Mouse (Mus musculus) liver, embryonic 14.5 days (tissue): ENCODE results near the gene Pp2d1. TPM values are rescaled to one million over a fixed set of nuclear protein-coding genes. Genes with fewer than 3 reads are reported as not detected.

Experiments
- ATAC-seq: fragments of 200-750 bp; cut with Nextera tagmentation; 2 replicates; pipeline ENCODE4 v1.8.0; 2017; ENCODE audit warnings: moderate number of reproducible peaks, mild to moderate bottlenecking, moderate library complexity; ENCODE audit not compliant: insufficient read depth
- DNase-seq, 3 experiments: peaks; one replicate each; pipeline ENCODE4 v3.0.0-alpha.2; 2012 to 2013; ENCODE audit warnings: low read depth in 3 of 3, low spot score in 3 of 3
- H3K27ac ChIP-seq: fragments of 300-500 bp; sonication (generic); 2 replicates; pipeline ENCODE4 v1.5.1; 2014; ENCODE audit warnings: moderate library complexity, mild to moderate bottlenecking, control low read depth, inconsistent platforms
- H3K27me3 ChIP-seq: fragments of 300-500 bp; sonication (generic); 2 replicates; pipeline ENCODE4 v1.6.1; 2014; ENCODE audit warnings: mild to moderate bottlenecking, low read length, moderate library complexity; ENCODE audit not compliant: control insufficient read depth, insufficient read depth
- H3K36me3 ChIP-seq: fragments of 300-500 bp; sonication (generic); replicated peaks from 2 replicates; pipeline ENCODE4 v1.6.1; 2014; ENCODE audit warnings: low read depth; ENCODE audit not compliant: control insufficient read depth, insufficient read depth
- H3K4me1 ChIP-seq, 2 experiments: fragments of 200-500 bp in 1 of 2; fragments of 300-500 bp in 1 of 2; sonication (generic) in 1 of 2; replicated peaks; 2 replicates each; pipeline ENCODE4 v1.6.1; 2012 to 2014; ENCODE audit warnings: antibody characterized with exemption in 1 of 2, inconsistent platforms in 1 of 2, low read length in 1 of 2; ENCODE audit not compliant: control insufficient read depth in 2 of 2, insufficient read depth in 2 of 2
- H3K4me2 ChIP-seq: fragments of 300-500 bp; sonication (generic); 2 replicates; pipeline ENCODE4 v1.6.1; 2014; ENCODE audit warnings: low read depth, mild to moderate bottlenecking, control low read depth, moderate library complexity
- H3K4me3 ChIP-seq, 2 experiments: fragments of 200-500 bp in 1 of 2; fragments of 300-500 bp in 1 of 2; sonication (generic) in 1 of 2; 2 replicates each; pipeline ENCODE4 v1.5.1; 2012 to 2014; ENCODE audit warnings: low read depth in 2 of 2, low read length in 2 of 2, mild to moderate bottlenecking in 2 of 2, control low read depth in 1 of 2, inconsistent platforms in 1 of 2, moderate library complexity in 1 of 2; ENCODE audit not compliant: insufficient read depth in 1 of 2
- H3K9ac ChIP-seq: fragments of 300-500 bp; sonication (generic); replicated peaks from 2 replicates; pipeline ENCODE4 v1.6.1; 2014; ENCODE audit warnings: mild to moderate bottlenecking, control low read depth, moderate library complexity
- H3K9me3 ChIP-seq: fragments of 300-500 bp; sonication (generic); 2 replicates; pipeline ENCODE4 v1.6.1; 2016; ENCODE audit warnings: low read length, mixed read lengths; ENCODE audit not compliant: control insufficient read depth
- CTCF ChIP-seq: IDR thresholded peaks from 2 replicates; pipeline ENCODE4 v1.5.1; 2016; ENCODE audit warnings: antibody characterized with exemption, low read depth, control low read depth
- EP300 ChIP-seq: IDR thresholded peaks from 2 replicates; pipeline ENCODE4 v1.6.1; 2016; ENCODE audit warnings: antibody characterized with exemption, low read depth
- WGBS: fragments of 180-500 bp; shearing (Covaris S2); extraction: QIAGEN DNeasy Blood & Tissue Kit; methylation state at CpG from one replicate; pipeline ENCODE4 v1.1.7; 2014; ENCODE audit not compliant: insufficient replicate concordance; 5-methylcytosine and 5-hydroxymethylcytosine counted together
- polyA plus RNA-seq, 2 experiments: library from polyadenylated mRNA; depleted of rRNA in 1 of 2; stranded (reverse) in 1 of 2; unstranded in 1 of 2; fragments of >200 nt; fragmentation: Nextera tagmentation in 1 of 2; extraction: Ambion mirVana in 1 of 2; gene quantifications; 2 replicates each; pipeline versions ENCODE4 v1.2.1 to v1.2.3; 2012 to 2014

The Pp2d1 gene
- polyA plus RNA-seq, 2 experiments: not detected

- Histone ChIP-seq H3K36me3 (no peaks in the 10 kb centered on the region), H3K9me3 (no peaks in the 10 kb centered on the region), H3K27me3 (no peaks in the 10 kb centered on the region), H3K9ac (no peak overlapping the region), H3K4me2 (no peak overlapping the region), H3K27ac (no peak overlapping the region), H3K4me1 (peaks cover 22 to 40% of the 10 kb centered on the region in 2 experiments), H3K4me3 (no peak overlapping the region)
- DNase-seq (no peak), ATAC-seq (no peak)
- TF ChIP-seq EP300 (no peak), CTCF (no peak)
- 73% methylated on average over 7 of the region's 7 CpGs for WGBS
Measured at GRCm38 (mm10) chr17:53582805-53583204, 43.6 kb upstream of the Pp2d1 start.

GRCm38 (mm10) chr17:53582026-53582585, 42.9 kb upstream of the Pp2d1 start:
- Histone ChIP-seq H3K9me3 (no peaks in the 10 kb centered on the region), H3K36me3 (no peaks in the 10 kb centered on the region), H3K27me3 (no peaks in the 10 kb centered on the region), H3K4me3 (no peak overlapping the region), H3K27ac (no peak overlapping the region), H3K4me1 (peaks cover 22 to 34% of the 10 kb centered on the region in 2 experiments), H3K9ac (peak overlapping the region; percentile 11; the same call in 1 of the 2 replicates), H3K4me2 (peak overlapping the region; percentile 28)
- no peak for ATAC-seq
- TF ChIP-seq CTCF: no peak
- TF ChIP-seq EP300: no peak
- DNase-seq: no peak
- WGBS: 38% methylated on average over 4 of the region's 4 CpGs

- 57% methylated on average over 3 of the region's 3 CpGs for WGBS
- Histone ChIP-seq H3K9me3 (no peaks in the 10 kb centered on the region), H3K4me2 (no peak overlapping the region), H3K4me3 (no peak overlapping the region), H3K4me1 (peaks cover 17 to 28% of the 10 kb centered on the region in 2 experiments), H3K36me3 (no peaks in the 10 kb centered on the region), H3K27me3 (no peaks in the 10 kb centered on the region), H3K9ac (no peak overlapping the region), H3K27ac (no peak overlapping the region)
- TF ChIP-seq CTCF (no peak), EP300 (no peak)
- ATAC-seq: no peak
- no peak for DNase-seq
Measured at GRCm38 (mm10) chr17:53580237-53580636, 41.0 kb upstream of the Pp2d1 start.

GRCm38 (mm10) chr17:53579612-53580011, 40.4 kb upstream of the Pp2d1 start:
- Histone ChIP-seq H3K9me3 (no peaks in the 10 kb centered on the region), H3K36me3 (no peaks in the 10 kb centered on the region), H3K9ac (no peak overlapping the region), H3K4me1 (peaks cover 17 to 28% of the 10 kb centered on the region in 2 experiments), H3K27me3 (no peaks in the 10 kb centered on the region), H3K4me3 (no peak overlapping the region), H3K27ac (no peak overlapping the region), H3K4me2 (no peak overlapping the region)
- ATAC-seq: no peak
- TF ChIP-seq EP300 (no peak), CTCF (no peak)
- 67% methylated on average over 4 of the region's 4 CpGs for WGBS
- DNase-seq: no peak

- no peak overlapping the region for H3K4me3 ChIP-seq
- peaks cover 17 to 31% of the 10 kb centered on the region in 2 experiments for H3K4me1 ChIP-seq
- TF ChIP-seq CTCF (no peak), EP300 (no peak)
- H3K9ac ChIP-seq: no peak overlapping the region
- ATAC-seq (0 out of 2 replicates have a peak, but pooled peaks have one; percentile 34), DNase-seq (no peak)
- H3K27ac ChIP-seq: no peak overlapping the region
- peak overlapping the region; percentile 13; the same call in 1 of the 2 replicates for H3K4me2 ChIP-seq
- H3K9me3 ChIP-seq: no peaks in the 10 kb centered on the region
- no peaks in the 10 kb centered on the region for H3K27me3 ChIP-seq
- no peaks in the 10 kb centered on the region for H3K36me3 ChIP-seq
- WGBS: 35% methylated on average over 9 of the region's 9 CpGs
Measured at GRCm38 (mm10) chr17:53578776-53579175, 39.5 kb upstream of the Pp2d1 start.
